Mouse (Mus musculus) hematopoietic multipotent progenitor cell, adult 10-12 weeks (in vitro differentiated cells): ENCODE data around the gene Olfr1023. TPM values are rescaled to one million over a fixed set of nuclear protein-coding genes. Genes with fewer than 3 reads are reported as not detected.

Experiments
- polyA plus RNA-seq: library from polyadenylated mRNA; stranded (reverse); fragments of >175 nt; gene quantifications from 2 replicates; pipeline ENCODE4 v1.2.3, GENCODE M21; 2012; ENCODE audit warnings: low replicate concordance

Gene Olfr1023
- not detected in 2 replicates for polyA plus RNA-seq

GRCm38 (mm10) chr2:85885340-85885739 lies at the start of gene Olfr1023:
Olfr1023 (plus strand) TSS chr2:85885640.

GRCm38 (mm10) chr2:85845383-85845782 lies 40.1 kb upstream of the Olfr1023 start, which contains the start of gene Olfr1019:
Olfr1019 (minus strand) TSS chr2:85845483.

GRCm38 (mm10) chr2:85846730-85847129 lies 38.7 kb upstream of the Olfr1023 start, which contains the start of gene Olfr1020:
Olfr1020 (plus strand) TSS chr2:85847030.

GRCm38 (mm10) chr2:85868294-85868693 lies 17.1 kb upstream of the Olfr1023 start, which contains the start of gene Olfr1022:
Olfr1022 (plus strand) TSS chr2:85868594.

GRCm38 (mm10) chr2:85904952-85905351 lies 19.5 kb downstream of the Olfr1023 start, which contains the start of gene Olfr1024:
Olfr1024 (minus strand) TSS chr2:85905052.

GRCm38 (mm10) chr2:85914893-85915292 lies 29.5 kb downstream of the Olfr1023 start, which contains the start of gene Olfr1025-ps1:
Olfr1025-ps1 (plus strand) TSS chr2:85915193.

GRCm38 (mm10) chr2:85921258-85921657 lies 35.8 kb downstream of the Olfr1023 start, which contains the start of gene Olfr1026:
Olfr1026 (plus strand) TSS chr2:85921558.

Other genes with a start within 250 kb of the Olfr1023 start
- gene Olfr1002, start 234.9 kb upstream of the Olfr1023 start, polyA plus RNA-seq: not detected in 2 replicates
- gene Olfr154, start 221.2 kb upstream of the Olfr1023 start, polyA plus RNA-seq: not detected in 2 replicates
- not detected in 2 replicates for gene Olfr1006, start 206.9 kb upstream of the Olfr1023 start, polyA plus RNA-seq
- gene Olfr1008, start 196.2 kb upstream of the Olfr1023 start, polyA plus RNA-seq: not detected in 2 replicates
- gene Olfr1009, start 170.2 kb upstream of the Olfr1023 start, polyA plus RNA-seq: not detected in 2 replicates
- not detected in 2 replicates for gene Olfr1012, start 122.9 kb upstream of the Olfr1023 start, polyA plus RNA-seq
- not detected in 2 replicates for gene Olfr1013, start 118.5 kb upstream of the Olfr1023 start, polyA plus RNA-seq
- not detected in 2 replicates for gene Olfr1014, start 112.9 kb upstream of the Olfr1023 start, polyA plus RNA-seq
- not detected in 2 replicates for gene Olfr1015, start 103.6 kb upstream of the Olfr1023 start, polyA plus RNA-seq
- gene Olfr1016, start 83.1 kb upstream of the Olfr1023 start, polyA plus RNA-seq: not detected in 2 replicates
- gene Olfr1018, start 67.2 kb upstream of the Olfr1023 start, polyA plus RNA-seq: not detected in 2 replicates
- gene Olfr1019, start 40.2 kb upstream of the Olfr1023 start, polyA plus RNA-seq: not detected in 2 replicates
- not detected in 2 replicates for gene Olfr1020, start 38.6 kb upstream of the Olfr1023 start, polyA plus RNA-seq
- gene Olfr1022, start 17.0 kb upstream of the Olfr1023 start, polyA plus RNA-seq: not detected in 2 replicates
- gene Olfr1024, start 19.4 kb downstream of the Olfr1023 start, polyA plus RNA-seq: not detected in 2 replicates
- gene Olfr1025-ps1, start 29.6 kb downstream of the Olfr1023 start, polyA plus RNA-seq: not detected in 2 replicates
- not detected in 2 replicates for gene Olfr1026, start 35.9 kb downstream of the Olfr1023 start, polyA plus RNA-seq
- not detected in 2 replicates for gene Olfr1028, start 64.8 kb downstream of the Olfr1023 start, polyA plus RNA-seq
- not detected in 2 replicates for gene Olfr1029, start 88.3 kb downstream of the Olfr1023 start, polyA plus RNA-seq
- gene Olfr1030, start 93.6 kb downstream of the Olfr1023 start, polyA plus RNA-seq: not detected in 2 replicates
- gene Olfr1031, start 104.7 kb downstream of the Olfr1023 start, polyA plus RNA-seq: not detected in 2 replicates
- not detected in 2 replicates for gene Olfr1032, start 119.9 kb downstream of the Olfr1023 start, polyA plus RNA-seq
- not detected in 2 replicates for gene Olfr1033, start 135.0 kb downstream of the Olfr1023 start, polyA plus RNA-seq
- not detected in 2 replicates for gene Olfr1034, start 160.2 kb downstream of the Olfr1023 start, polyA plus RNA-seq
- gene Olfr1036, start 188.4 kb downstream of the Olfr1023 start, polyA plus RNA-seq: not detected in 2 replicates
- not detected in 2 replicates for gene Olfr1037, start 201.7 kb downstream of the Olfr1023 start, polyA plus RNA-seq